Mouse (Mus musculus): ENCODE measurements around the gene Vav3. TPM values are rescaled to one million over a fixed set of nuclear protein-coding genes. Genes with fewer than 3 reads are reported as not detected.
"Not testable (repeated sequence)": the region's sequence is repeated elsewhere in the genome, so short reads cannot be mapped to it uniquely, and the experiment has no call there.

Vav3 gene
- total RNA-seq, 2 experiments from 2014 or later, result 0.94 to 2.6 TPM

GRCm38 (mm10) chr3:109421019-109421418 lies 80.6 kb downstream of the Vav3 start:
- Histone ChIP-seq H3K4me3 (no peak overlapping the region), H3K27ac (no peak overlapping the region)
- intact Hi-C loops (cut with DNase I), result no loop called here
- DNase-seq, result no peak
- no peak for TF ChIP-seq CTCF (IDR thresholded peaks at IDR 0.05)

- intact Hi-C loops (cut with DNase I), result no loop called here
- H3K27ac ChIP-seq, result no peak overlapping the region
- no peak for DNase-seq
- no peak overlapping the region for H3K4me3 ChIP-seq
- no peak for TF ChIP-seq CTCF (IDR thresholded peaks at IDR 0.05)
These were observed 83.1 kb downstream of the Vav3 start for GRCm38 (mm10) chr3:109423440-109424079.

- no peak for DNase-seq
- Histone ChIP-seq H3K4me3 (no peak overlapping the region), H3K27ac (no peak overlapping the region)
- intact Hi-C loops (cut with DNase I), result no loop called here
- no peak for TF ChIP-seq CTCF (IDR thresholded peaks at IDR 0.05)
These were observed 90.8 kb downstream of the Vav3 start for GRCm38 (mm10) chr3:109431285-109431684.

DNA sequence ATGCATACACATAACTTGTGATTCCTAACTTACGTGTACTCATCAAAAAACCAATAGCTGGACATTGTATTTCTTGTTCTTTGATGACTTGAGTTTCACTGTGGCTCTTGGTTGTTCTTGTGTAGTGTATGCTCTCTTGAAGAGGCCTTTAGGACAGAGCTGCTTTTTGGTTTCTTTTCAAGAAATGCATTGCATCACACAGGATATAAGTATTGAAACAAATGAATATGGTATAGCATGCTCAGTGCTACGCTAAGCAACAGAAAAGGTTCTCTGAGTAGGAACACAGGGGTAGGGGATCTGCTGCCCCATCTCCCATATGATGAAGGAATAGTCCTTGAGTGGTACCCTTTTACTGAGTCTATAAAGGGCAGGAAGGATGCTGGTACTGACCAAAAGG lies 98.1 kb downstream of the Vav3 start:
- no peak overlapping the region for H3K27ac ChIP-seq
- intact Hi-C loops (cut with DNase I), result no loop called here
- no peak for TF ChIP-seq CTCF (IDR thresholded peaks at IDR 0.05)
- H3K4me3 ChIP-seq, result no peak overlapping the region
- no peak for DNase-seq

- intact Hi-C loops (cut with DNase I), result no loop called here
- TF ChIP-seq CTCF (IDR thresholded peaks at IDR 0.05), result no peak
- Histone ChIP-seq H3K27ac (no peak overlapping the region), H3K4me3 (no peak overlapping the region)
- no peak for DNase-seq
These were observed 98.8 kb downstream of the Vav3 start for GRCm38 (mm10) chr3:109439253-109439652.

DNA sequence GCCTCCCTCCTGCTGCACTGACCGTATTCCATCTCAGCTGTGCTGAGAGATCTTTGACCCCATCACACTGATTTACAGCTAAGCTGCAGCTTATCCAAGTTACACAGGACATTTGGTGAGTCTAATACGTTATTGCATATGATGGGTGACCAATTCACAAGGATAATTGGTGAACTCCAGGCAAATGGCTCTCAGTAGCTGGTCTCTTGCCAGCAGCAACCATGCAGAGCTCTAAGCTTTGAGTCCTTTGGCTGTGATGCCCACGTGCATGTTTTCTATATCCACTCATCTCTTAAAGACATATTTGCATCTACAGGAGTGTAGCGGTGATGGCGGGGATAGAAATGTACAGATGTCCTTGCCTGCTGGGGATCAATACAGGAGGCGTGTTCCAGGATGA lies 99.5 kb downstream of the Vav3 start:
- TF ChIP-seq CTCF (IDR thresholded peaks at IDR 0.05), result no peak
- intact Hi-C loops (cut with DNase I), result no loop called here
- DNase-seq, result no peak
- no peak overlapping the region for H3K4me3 ChIP-seq
- no peak overlapping the region for H3K27ac ChIP-seq

- no peak overlapping the region for H3K27ac ChIP-seq
- no peak for DNase-seq
- TF ChIP-seq CTCF (IDR thresholded peaks at IDR 0.05), result no peak
- intact Hi-C loops (cut with DNase I), result no loop called here
- no peak overlapping the region for H3K4me3 ChIP-seq
These were observed 103.6 kb downstream of the Vav3 start for GRCm38 (mm10) chr3:109444077-109444476.

DNA sequence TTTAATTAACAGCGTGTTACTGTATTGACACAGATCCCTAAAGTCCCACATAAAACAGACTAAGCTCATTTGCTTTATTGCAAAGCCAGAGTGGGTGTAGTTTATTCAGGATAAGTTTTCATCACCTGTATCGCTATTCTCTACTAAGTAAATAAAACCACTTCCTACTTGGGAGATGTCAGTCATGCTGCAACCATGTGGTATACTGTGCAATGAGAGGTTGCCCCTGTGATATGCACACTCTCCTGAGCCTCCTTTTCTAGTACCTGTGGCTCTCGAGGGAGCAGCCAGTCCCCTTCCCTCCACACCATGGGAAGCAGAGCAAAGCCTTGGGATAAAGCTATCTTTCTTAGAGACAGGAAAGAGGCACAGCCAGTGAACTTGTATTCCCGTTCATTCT lies 106.5 kb downstream of the Vav3 start:
- TF ChIP-seq CTCF (IDR thresholded peaks at IDR 0.05), result no peak
- intact Hi-C loops (cut with DNase I), result no loop called here
- Histone ChIP-seq H3K4me3 (no peak overlapping the region), H3K27ac (no peak overlapping the region)
- no peak for DNase-seq

DNA sequence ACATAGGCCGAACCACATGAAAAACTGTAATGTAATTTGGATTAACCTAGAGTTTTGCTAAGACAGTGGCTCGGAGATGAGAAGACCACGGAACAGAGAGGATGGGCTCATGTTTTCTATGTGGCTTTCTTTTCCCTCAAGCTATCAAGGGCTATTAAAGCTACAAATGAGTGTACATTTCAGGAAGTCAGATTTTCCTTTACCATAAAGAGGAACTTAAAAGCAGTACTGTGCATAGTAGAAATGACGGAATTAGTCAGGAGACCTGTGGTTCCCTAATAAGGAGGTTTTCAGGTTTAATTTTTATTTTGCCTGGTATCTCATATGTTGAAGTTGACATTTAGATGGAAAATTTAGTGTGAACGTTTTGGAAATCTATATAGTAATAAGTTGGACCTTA lies 107.8 kb downstream of the Vav3 start:
- intact Hi-C loops (cut with DNase I); H3K4me3 ChIP-seq; DNase-seq; H3K27ac ChIP-seq: not testable (repeated sequence)

GRCm38 (mm10) chr3:109451966-109452365 lies 111.5 kb downstream of the Vav3 start:
- intact Hi-C loops (cut with DNase I), result no loop called here
- no peak overlapping the region for H3K4me3 ChIP-seq
- TF ChIP-seq CTCF (IDR thresholded peaks at IDR 0.05), result no peak
- H3K27ac ChIP-seq, result no peak overlapping the region
- no peak for DNase-seq

DNA sequence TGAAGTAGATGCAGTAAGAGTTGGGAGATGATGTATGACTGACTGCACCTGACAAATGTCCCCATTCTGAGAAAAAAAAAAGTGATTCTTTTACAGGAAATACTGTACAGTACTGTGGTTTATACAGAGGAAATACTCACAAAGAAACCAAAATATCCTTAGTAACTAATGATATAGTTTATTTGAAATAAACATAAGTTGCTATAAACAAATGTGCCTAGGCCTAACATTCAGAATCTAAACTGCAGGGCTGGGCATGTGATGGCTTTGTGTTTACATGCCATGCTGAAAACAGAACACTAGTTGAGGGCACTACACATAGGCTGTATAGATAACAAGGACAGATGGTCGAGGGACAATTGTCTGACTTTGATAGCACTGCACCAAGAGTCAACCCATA lies 114.2 kb downstream of the Vav3 start:
- no peak for DNase-seq
- TF ChIP-seq CTCF (IDR thresholded peaks at IDR 0.05), result no peak
- Histone ChIP-seq H3K4me3 (no peak overlapping the region), H3K27ac (no peak overlapping the region)
- intact Hi-C loops (cut with DNase I), result no loop called here

DNA sequence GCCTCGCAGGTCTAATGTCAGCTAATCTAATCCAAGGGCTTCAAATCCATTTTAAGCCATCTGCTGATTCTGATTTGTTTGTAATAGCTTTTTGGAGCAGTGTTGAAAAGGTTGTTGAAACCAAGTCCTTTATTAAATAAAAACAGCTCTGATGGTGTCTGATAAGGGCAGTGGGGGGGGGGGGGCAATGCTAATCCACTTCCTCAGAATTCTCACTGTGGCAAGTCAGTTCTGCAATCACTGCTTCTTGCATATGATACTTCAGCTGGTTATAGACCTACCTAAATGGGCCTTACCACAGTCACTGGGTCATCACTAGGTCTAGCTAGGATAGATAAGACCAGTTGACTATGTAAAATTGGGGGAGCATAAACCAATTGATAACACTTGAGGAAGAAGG lies 115.9 kb downstream of the Vav3 start:
- intact Hi-C loops (cut with DNase I), result no loop called here
- TF ChIP-seq CTCF (IDR thresholded peaks at IDR 0.05), result no peak
- no peak overlapping the region for H3K4me3 ChIP-seq
- H3K27ac ChIP-seq, result no peak overlapping the region
- no peak for DNase-seq

- DNase-seq, result no peak
- intact Hi-C loops (cut with DNase I), result no loop called here
- no peak for TF ChIP-seq CTCF (IDR thresholded peaks at IDR 0.05)
These were observed 123.2 kb downstream of the Vav3 start for GRCm38 (mm10) chr3:109463684-109464083.

DNA sequence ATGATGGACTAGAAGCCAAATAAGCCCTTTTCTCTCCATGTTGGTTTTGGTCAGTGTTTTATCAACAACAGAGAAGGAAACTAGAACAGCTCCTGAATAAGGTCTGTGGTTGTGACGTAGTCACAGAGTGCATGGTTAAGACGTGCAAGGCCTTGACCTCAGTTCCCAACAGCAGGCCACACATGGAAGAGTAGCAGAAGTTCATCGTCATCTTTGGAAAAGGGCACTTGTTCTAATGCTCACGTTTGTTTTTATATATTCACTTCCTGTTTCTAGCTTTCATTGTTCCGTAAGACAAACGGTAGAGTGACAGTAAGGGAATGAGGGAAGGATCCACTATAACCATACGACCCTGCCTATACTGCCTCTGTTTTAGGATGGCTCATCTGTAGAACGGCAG lies 124.1 kb downstream of the Vav3 start:
- DNase-seq, result no peak
- intact Hi-C loops (cut with DNase I), result no loop called here
- TF ChIP-seq CTCF (IDR thresholded peaks at IDR 0.05), result no peak
- Histone ChIP-seq H3K4me3 (no peak overlapping the region), H3K27ac (no peak overlapping the region)

More at GRCm38 (mm10) chr3:109463684-109464083, 123.2 kb downstream of the Vav3 start:
- H3K27ac ChIP-seq, result no peak overlapping the region
- H3K4me3 ChIP-seq, result no peak overlapping the region

All from gastrocnemius, adult 2 months (tissue).